Mouse (Mus musculus): ENCODE data around the gene Sirt2.

GRCm38 (mm10) chr7:28830981-28831380 lies 64.4 kb downstream of the Sirt2 start:
- no peak for TF ChIP-seq CTCF (IDR thresholded peaks at IDR 0.05; ENCODE audit: low read depth, low read length)
- TF ChIP-seq POLR2AphosphoS5 (IDR thresholded peaks at IDR 0.05; ENCODE audit: insufficient replicate concordance, low read depth, low read length), result no peak

Data from G1E (cell line).